Mouse (Mus musculus): Measurements from ENCODE around the gene Smarcd3.

DNA sequence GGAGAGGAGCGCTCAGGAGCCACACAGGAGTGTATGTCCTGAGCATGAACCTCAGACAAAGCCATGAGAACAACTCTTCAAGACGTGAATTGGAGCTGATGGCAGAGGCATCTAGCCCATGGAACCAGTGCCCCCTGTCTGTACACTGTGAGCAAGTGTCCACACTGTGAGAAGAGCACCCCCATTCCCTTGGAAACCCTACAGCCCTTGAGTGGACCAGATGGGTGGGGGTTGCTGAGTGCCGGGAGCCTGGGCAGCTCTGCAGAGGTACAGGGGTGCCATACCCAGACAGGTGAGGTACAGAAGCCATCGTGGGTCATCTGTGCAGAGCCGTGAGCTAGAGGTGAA is 11.9 kb downstream of the Smarcd3 start:
- no peak for TF ChIP-seq CTCF (IDR thresholded peaks at IDR 0.05; ENCODE audit: control insufficient read depth, insufficient read depth, insufficient replicate concordance, low read depth, low read length)
- TF ChIP-seq POLR2A (IDR thresholded peaks at IDR 0.05; ENCODE audit: control insufficient read depth, low read depth, low read length) = no peak

Measured in testis, adult 2 months (tissue).